Comparison of ENCODE assay signal across 16 mouse cellular contexts in the genomic region with DNA sequence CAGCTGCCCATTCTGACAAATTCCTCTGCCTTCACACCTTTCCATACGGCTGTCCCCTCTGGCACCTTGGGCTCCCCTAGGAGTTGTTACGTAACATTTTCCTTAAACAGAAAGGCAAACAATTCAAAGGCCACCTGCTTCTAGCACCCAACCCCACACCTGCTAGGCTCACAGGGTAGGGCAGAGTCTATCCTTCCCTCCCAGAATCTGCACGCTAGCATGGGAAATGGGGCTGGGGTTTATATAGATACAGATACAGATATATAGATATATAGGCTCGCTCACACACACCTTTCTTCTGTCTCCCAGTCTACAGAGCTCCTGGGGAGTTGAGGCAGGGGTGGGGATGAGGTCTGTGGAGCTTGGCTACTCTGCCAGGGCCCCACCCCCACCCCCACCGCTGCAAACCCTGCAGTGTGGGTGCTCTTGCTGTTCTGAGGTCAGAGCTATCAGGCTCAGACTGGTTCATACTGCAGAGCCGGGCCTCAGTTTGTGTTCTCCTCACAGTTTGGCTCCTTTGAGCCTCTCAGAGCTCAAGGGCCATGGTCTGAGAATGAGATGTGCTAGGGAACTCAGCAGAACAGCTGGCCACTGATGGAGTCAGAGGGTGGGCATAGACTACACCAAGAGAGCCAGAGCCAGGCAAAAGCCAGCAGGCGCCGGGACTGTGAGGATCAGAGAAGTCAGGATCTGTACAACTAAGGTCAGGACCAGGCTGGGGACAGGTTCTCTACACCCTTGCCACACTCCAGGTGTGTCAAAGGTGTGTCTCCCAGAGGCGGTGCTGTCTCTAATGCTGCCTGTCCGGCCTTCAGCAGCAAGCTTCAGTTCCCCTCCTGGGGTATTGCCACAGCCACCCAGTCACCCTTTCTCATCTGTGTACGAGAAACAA. TPM values are rescaled to one million over a fixed set of nuclear protein-coding genes. Genes with fewer than 3 reads are reported as not detected.
DNase-seq lines count a peak whose midpoint lies in the region; ATAC-seq and TF ChIP-seq lines count a peak whose summit lies in the region.
"Had no signal": no experiment of that assay in that cellular context is flagged by ENCODE, and none has a peak within 500 bp of the region (broad histone marks: within the 10 kb centered on the region; RNA-seq: fewer than 3 reads in every experiment).

No protein-coding gene starts in this region.

- no peaks in the 10 kb centered on the region for H3K36me3 ChIP-seq in heart, embryonic 16.5 days (ENCODE audit: control insufficient read depth, insufficient read depth)
- H3K36me3 ChIP-seq in heart, embryonic 12.5 days, result no peaks in the 10 kb centered on the region
- no peaks in the 10 kb centered on the region for H3K36me3 ChIP-seq in E14TG2a.4 (ENCODE audit: insufficient read depth, low read length)
- no peaks in the 10 kb centered on the region for H3K36me3 ChIP-seq in intestine, embryonic 16.5 days (ENCODE audit: control insufficient read depth, insufficient read depth, low read length)
- H3K36me3 ChIP-seq in stomach, embryonic 15.5 days, result no peaks in the 10 kb centered on the region
- H3K36me3 ChIP-seq in midbrain, embryonic 16.5 days (ENCODE audit: control insufficient read depth, insufficient read depth, low read length), result no peaks in the 10 kb centered on the region
- H3K36me3 ChIP-seq: heart, embryonic 15.5 days; hindbrain, embryonic 13.5 days; midbrain, embryonic 12.5 days had no signal

- no peak overlapping the region for H3K4me2 ChIP-seq in heart, embryonic 16.5 days (ENCODE audit: low read depth, low read length)
- H3K4me2 ChIP-seq in heart, embryonic 12.5 days, result no peak overlapping the region
- H3K4me2 ChIP-seq in intestine, embryonic 16.5 days (ENCODE audit: low read depth, low read length), result peak overlapping the region; percentile 9; the same call in 1 of the 2 replicates
- no peak overlapping the region for H3K4me2 ChIP-seq in stomach, embryonic 15.5 days
- H3K4me2 ChIP-seq in midbrain, embryonic 16.5 days (ENCODE audit: low read length), result no peak overlapping the region
- H3K4me2 ChIP-seq: heart, embryonic 15.5 days; hindbrain, embryonic 13.5 days; midbrain, embryonic 12.5 days had no signal

- WGBS in heart, embryonic 16.5 days, result 72% methylated on average over 11 of the region's 11 CpGs
- 68% methylated on average over 11 of the region's 11 CpGs for WGBS in heart, embryonic 12.5 days
- 50% methylated on average over 11 of the region's 11 CpGs for WGBS in intestine, embryonic 16.5 days
- 61% methylated on average over 11 of the region's 11 CpGs for WGBS in stomach, embryonic 15.5 days
- 81% methylated on average over 11 of the region's 11 CpGs for WGBS in midbrain, embryonic 16.5 days

- no peak; the same call in 1 of the 2 replicates for ATAC-seq in heart, embryonic 16.5 days (replicated peaks; ENCODE audit: extremely low read depth, insufficient read depth, low FRiP score)
- ATAC-seq in heart, embryonic 12.5 days (ENCODE audit: insufficient number of reproducible peaks, low FRiP score), result no peak; the same call in 1 of the 2 replicates
- peak; percentile 85 for ATAC-seq in intestine, embryonic 16.5 days
- peak; percentile 67; the same call in 1 of the 2 replicates for ATAC-seq in stomach, embryonic 15.5 days (ENCODE audit: insufficient read depth, low FRiP score, low read depth)
- ATAC-seq in midbrain, embryonic 16.5 days, result no peak

- no peak for TF ChIP-seq CTCF in E14TG2a.4 (conservative IDR thresholded peaks at IDR 0.05; ENCODE audit: low read length)

- no peaks in the 10 kb centered on the region for H3K9me3 ChIP-seq in heart, embryonic 16.5 days (replicated peaks; ENCODE audit: control insufficient read depth, low read length)
- no peaks in the 10 kb centered on the region for H3K9me3 ChIP-seq in heart, embryonic 12.5 days (replicated peaks)
- H3K9me3 ChIP-seq in E14TG2a.4 (ENCODE audit: low read length), result peaks cover 10% of the 10 kb centered on the region
- no peaks in the 10 kb centered on the region for H3K9me3 ChIP-seq in intestine, embryonic 16.5 days (ENCODE audit: control insufficient read depth, low read length)
- H3K9me3 ChIP-seq in stomach, embryonic 15.5 days, result no peaks in the 10 kb centered on the region
- H3K9me3 ChIP-seq in midbrain, embryonic 16.5 days (replicated peaks; ENCODE audit: control insufficient read depth, low read length, poor library complexity, severe bottlenecking), result no peaks in the 10 kb centered on the region
- H3K9me3 ChIP-seq: heart, embryonic 15.5 days; hindbrain, embryonic 13.5 days; midbrain, embryonic 12.5 days had no signal

- no peak overlapping the region for H3K9ac ChIP-seq in heart, embryonic 16.5 days (ENCODE audit: low read length)
- H3K9ac ChIP-seq in heart, embryonic 12.5 days, result no peak overlapping the region
- peak overlapping the region; percentile 37 for H3K9ac ChIP-seq in intestine, embryonic 16.5 days (ENCODE audit: low read depth, low read length)
- no peak overlapping the region for H3K9ac ChIP-seq in stomach, embryonic 15.5 days
- no peak overlapping the region for H3K9ac ChIP-seq in midbrain, embryonic 16.5 days (ENCODE audit: low read depth, low read length)
- H3K9ac ChIP-seq: heart, embryonic 15.5 days; hindbrain, embryonic 13.5 days; liver, embryonic 14.5 days; midbrain, embryonic 12.5 days had no signal

- H3K4me1 ChIP-seq in heart, embryonic 16.5 days (ENCODE audit: control insufficient read depth, insufficient read depth, low read length), result peaks cover 7% of the 10 kb centered on the region
- peaks cover 12% of the 10 kb centered on the region; the same call in 1 of the 2 replicates for H3K4me1 ChIP-seq in heart, embryonic 12.5 days (replicated peaks)
- H3K4me1 ChIP-seq in E14TG2a.4 (replicated peaks; ENCODE audit: low read depth, low read length), result peaks cover 70% of the 10 kb centered on the region
- peaks cover 29% of the 10 kb centered on the region for H3K4me1 ChIP-seq in intestine, embryonic 16.5 days (ENCODE audit: control insufficient read depth, insufficient read depth, low read length)
- peaks cover 15% of the 10 kb centered on the region for H3K4me1 ChIP-seq in stomach, embryonic 15.5 days
- no peaks in the 10 kb centered on the region for H3K4me1 ChIP-seq in midbrain, embryonic 16.5 days (ENCODE audit: control insufficient read depth, insufficient read depth, low read length)
- H3K4me1 ChIP-seq: midbrain, embryonic 12.5 days had no signal

- peak overlapping the region; percentile 43; the same call in 1 of the 2 replicates for H3K27ac ChIP-seq in heart, embryonic 16.5 days (ENCODE audit: low read length)
- no peak overlapping the region for H3K27ac ChIP-seq in heart, embryonic 12.5 days (ENCODE audit: poor library complexity, severe bottlenecking)
- H3K27ac ChIP-seq in intestine, embryonic 16.5 days (ENCODE audit: low read length), result peak overlapping the region; percentile 90
- H3K27ac ChIP-seq in stomach, embryonic 15.5 days, result peak overlapping the region; percentile 67
- no peak overlapping the region for H3K27ac ChIP-seq in midbrain, embryonic 16.5 days (ENCODE audit: low read length)
- H3K27ac ChIP-seq: heart, embryonic 15.5 days; hindbrain, embryonic 13.5 days; liver, embryonic 14.5 days; midbrain, embryonic 12.5 days had no signal

- no peak overlapping the region for H3K4me3 ChIP-seq in heart, embryonic 16.5 days (ENCODE audit: low read length)
- H3K4me3 ChIP-seq in heart, embryonic 12.5 days, result no peak overlapping the region
- peak overlapping the region; percentile 41; the same call in 1 of the 2 replicates for H3K4me3 ChIP-seq in E14TG2a.4 (replicated peaks; ENCODE audit: low read length)
- no peak overlapping the region for H3K4me3 ChIP-seq in intestine, embryonic 16.5 days (ENCODE audit: low read length)
- no peak overlapping the region for H3K4me3 ChIP-seq in stomach, embryonic 15.5 days (replicated peaks)
- no peak overlapping the region for H3K4me3 ChIP-seq in midbrain, embryonic 16.5 days (ENCODE audit: low read depth, low read length)
- H3K4me3 ChIP-seq: heart, embryonic 15.5 days; hindbrain, embryonic 13.5 days; midbrain, embryonic 12.5 days had no signal

- H3K27me3 ChIP-seq in heart, embryonic 16.5 days (ENCODE audit: control insufficient read depth, insufficient read depth, low read length), result no peaks in the 10 kb centered on the region
- H3K27me3 ChIP-seq in heart, embryonic 12.5 days (replicated peaks), result peaks cover 13% of the 10 kb centered on the region
- H3K27me3 ChIP-seq in E14TG2a.4 (ENCODE audit: insufficient read depth, low read length), result no peaks in the 10 kb centered on the region
- no peaks in the 10 kb centered on the region for H3K27me3 ChIP-seq in intestine, embryonic 16.5 days (replicated peaks; ENCODE audit: control insufficient read depth, insufficient read depth, low read length)
- H3K27me3 ChIP-seq in stomach, embryonic 15.5 days (replicated peaks), result no peaks in the 10 kb centered on the region
- H3K27me3 ChIP-seq in midbrain, embryonic 16.5 days (ENCODE audit: control insufficient read depth, insufficient read depth, low read depth, low read length), result no peaks in the 10 kb centered on the region
- H3K27me3 ChIP-seq: heart, embryonic 15.5 days; midbrain, embryonic 12.5 days had no signal

- DNase-seq in right cerebral cortex, adult 18-20 months, result no peak
- no peak for DNase-seq in embryo, embryonic 10.5 days (ENCODE audit: low spot score)
- DNase-seq: adrenal gland, adult 8-10 months; cerebellum, adult 9-10 months; gastrocnemius, postnatal 25 days; layer of hippocampus, adult 9-11 months had no signal

RNA-seq across cellular contexts. Expression of a gene that starts 22.4 kb away (rescaled TPM):
- 69.5 and 92.6 TPM in 2 replicates for polyA plus RNA-seq in heart, embryonic 16.5 days (2015; fragmentation: Nextera tagmentation; extraction: Ambion mirVana)
- polyA plus RNA-seq in heart, embryonic 12.5 days (2016; fragmentation: Nextera tagmentation; extraction: Ambion mirVana), result 100 and 105 TPM in 2 replicates
- polyA plus RNA-seq in intestine, embryonic 16.5 days (2015; fragmentation: Nextera tagmentation; extraction: Ambion mirVana), result 123 and 130 TPM in 2 replicates
- 127 and 133 TPM in 2 replicates for polyA plus RNA-seq in stomach, embryonic 15.5 days (2015; fragmentation: Nextera tagmentation; extraction: Ambion mirVana)
- polyA plus RNA-seq in midbrain, embryonic 16.5 days (2015; fragmentation: Nextera tagmentation; extraction: Ambion mirVana), result 27.8 and 30.6 TPM in 2 replicates

Comparison
In these comparisons a context has a peak if more than half of its experiments do, and no peak if none do; other contexts are left out.
1. H3K27ac ChIP-seq: peak in heart, embryonic 16.5 days (single experiment), intestine, embryonic 16.5 days (single experiment) and stomach, embryonic 15.5 days (single experiment); none in heart, embryonic 12.5 days (single experiment) and midbrain, embryonic 16.5 days (single experiment).
2. ATAC-seq: peak in intestine, embryonic 16.5 days (single experiment) and stomach, embryonic 15.5 days (single experiment); none in heart, embryonic 16.5 days (single experiment), heart, embryonic 12.5 days (single experiment) and midbrain, embryonic 16.5 days (single experiment).